Mouse (Mus musculus) lung, postnatal 4 days (tissue): Measurements from ENCODE around the gene Pllp.

ENCODE experiments used
- DNase-seq, 2 experiments: peaks; one replicate each; pipeline ENCODE4 v3.0.0; 2021

The Pllp gene

DNA sequence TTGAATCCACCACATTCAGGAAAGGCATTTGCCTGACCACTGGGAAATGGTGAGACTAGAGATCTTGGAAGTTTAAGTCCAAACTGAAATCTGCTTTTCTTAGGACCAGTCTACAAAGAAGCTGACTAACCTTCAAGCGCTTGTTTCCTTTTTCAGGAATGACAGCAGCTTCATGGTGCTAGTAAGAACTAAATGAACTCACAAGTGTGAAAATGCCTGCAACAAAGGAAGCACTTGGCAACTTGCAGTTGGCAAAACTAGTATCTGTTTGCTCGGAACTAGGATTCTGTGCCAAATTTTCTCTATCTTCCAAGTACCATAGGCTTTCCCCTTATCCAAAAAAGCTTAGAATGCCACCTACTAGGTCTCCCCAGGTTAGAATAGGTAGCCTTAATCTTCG, 49.9 kb downstream of the Pllp start:
- DNase-seq, result no peak

DNA sequence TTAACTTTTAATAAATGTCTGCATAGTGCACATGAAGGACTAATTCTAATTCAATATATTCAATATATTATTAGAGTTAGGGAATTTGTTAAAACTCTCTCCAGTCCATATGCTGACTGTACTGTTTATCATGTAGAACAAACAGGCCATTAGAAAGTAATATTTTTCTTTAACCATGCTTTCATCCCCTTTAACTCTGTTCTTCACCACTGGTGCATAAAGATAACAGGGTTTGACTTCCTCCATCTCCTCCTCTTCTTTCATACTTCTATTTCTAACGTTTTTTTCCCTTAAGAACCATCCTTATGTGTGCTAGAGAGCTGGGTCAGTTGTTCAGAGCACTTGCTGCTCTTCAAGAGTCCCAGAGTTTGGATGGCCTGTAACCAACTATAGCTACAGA, 50.9 kb downstream of the Pllp start:
- DNase-seq, result no peak

DNA sequence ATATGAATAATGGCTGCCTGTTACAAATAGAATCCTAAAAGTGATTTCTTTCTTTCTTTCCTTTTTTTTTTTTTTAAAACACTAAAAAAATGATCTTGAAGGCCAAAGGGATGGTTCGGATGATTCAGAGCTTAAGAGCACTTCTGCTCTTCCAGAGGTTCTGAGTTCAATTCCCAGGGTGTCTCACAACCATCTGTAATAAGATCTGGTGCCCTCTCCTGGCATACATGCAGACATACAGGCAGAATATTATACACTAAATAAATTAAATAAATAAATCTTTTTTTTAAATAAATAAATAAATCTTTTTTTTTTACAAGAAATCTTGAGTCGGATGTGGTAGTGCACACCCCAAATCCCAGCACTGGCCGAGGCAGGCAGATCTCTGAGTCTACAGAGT, 54.1 kb downstream of the Pllp start:
- no peak for DNase-seq

DNA sequence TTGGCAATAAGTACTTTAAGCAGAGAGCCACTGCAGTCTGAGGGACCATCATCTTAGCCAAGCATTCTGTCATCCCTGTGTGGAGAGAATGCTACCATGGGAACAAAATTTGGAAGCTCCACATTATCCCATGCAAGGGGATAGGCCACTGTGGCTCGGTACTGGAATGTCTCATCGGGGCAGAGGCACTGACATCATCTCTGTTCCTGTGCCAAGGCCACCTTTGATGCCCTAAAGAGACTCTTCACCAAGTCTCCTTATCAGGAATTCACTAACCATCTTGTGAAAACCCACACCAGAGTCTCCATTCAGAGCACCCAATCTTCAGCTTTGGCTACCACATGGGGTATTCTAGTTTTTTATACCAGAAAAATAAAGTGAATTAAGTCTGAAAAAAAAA, 54.9 kb downstream of the Pllp start:
- no peak for DNase-seq

DNA sequence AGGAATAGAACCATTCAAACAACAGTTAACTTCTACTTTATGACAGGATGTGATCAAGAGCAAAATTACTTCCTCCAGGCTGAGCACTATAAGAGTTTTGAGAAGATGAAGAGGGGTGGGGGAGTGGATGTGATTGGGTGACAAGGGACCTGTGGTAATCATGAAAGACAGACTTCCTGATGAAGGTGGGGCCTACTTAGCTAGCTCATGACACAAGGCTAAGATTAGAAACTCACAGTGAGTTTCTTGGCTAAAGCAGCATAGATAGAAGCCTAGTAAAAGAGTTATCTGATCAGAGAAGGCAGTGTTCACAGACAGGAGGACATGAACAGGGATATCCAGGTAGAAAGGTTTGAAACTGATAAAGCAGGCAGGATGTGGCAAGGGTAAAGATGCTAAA, 61.9 kb downstream of the Pllp start:
- DNase-seq, result no peak

DNA sequence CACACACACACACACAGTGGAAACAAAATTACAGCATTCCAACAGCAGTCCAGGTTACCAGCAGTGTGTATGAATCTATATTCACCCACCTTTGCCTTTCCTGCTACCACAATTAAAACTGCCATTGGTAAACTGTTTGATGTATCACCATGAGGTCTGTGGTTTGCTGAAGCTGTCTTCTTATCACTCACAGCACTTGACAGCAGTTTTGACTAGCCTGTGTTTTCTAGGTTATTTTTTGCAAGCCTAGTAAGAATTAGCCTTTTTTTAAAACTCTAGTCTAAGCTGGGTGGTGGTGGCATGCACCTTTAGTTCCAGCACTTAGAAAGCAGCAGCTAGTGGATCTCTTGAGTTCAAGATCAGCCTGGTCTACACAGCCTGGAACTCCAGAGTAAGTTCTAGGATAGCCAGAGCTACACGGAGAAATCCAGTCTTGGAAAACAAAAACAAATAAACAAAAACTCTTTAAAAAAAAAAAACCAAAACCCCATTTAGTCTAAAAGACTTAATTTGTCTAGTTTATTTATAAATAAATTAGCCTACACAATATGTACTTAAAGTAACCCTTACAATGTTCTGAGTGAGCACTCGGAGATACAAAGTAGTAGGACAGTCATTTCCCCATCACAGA, 62.4 kb downstream of the Pllp start:
- no peak for DNase-seq
